Mouse (Mus musculus): ENCODE measurements around the gene Myo9b. TPM values are rescaled to one million over a fixed set of nuclear protein-coding genes. Genes with fewer than 3 reads are reported as not detected.

Gene Myo9b
- polyA plus RNA-seq (2012) = 56.8 and 57.3 TPM in 2 replicates

- TF ChIP-seq GATA1 (IDR thresholded peaks at IDR 0.05; ENCODE audit: low read length) = no peak
These were observed at the start of gene Myo9b, which contains the start of gene Haus8 for GRCm38 (mm10) chr8:71272286-71273150. Myo9b (plus strand) TSS chr8:71272714. Haus8 (minus strand) TSS chr8:71272934.

GRCm38 (mm10) chr8:71224560-71224959 is 48.0 kb upstream of the Myo9b start:
- no peak for TF ChIP-seq GATA1 (IDR thresholded peaks at IDR 0.05; ENCODE audit: low read length)

- TF ChIP-seq GATA1 (IDR thresholded peaks at IDR 0.05; ENCODE audit: low read length) = no peak
These were observed 29.8 kb upstream of the Myo9b start for GRCm38 (mm10) chr8:71242757-71243156.

- TF ChIP-seq GATA1 (IDR thresholded peaks at IDR 0.05; ENCODE audit: low read length) = no peak
These were observed 24.3 kb upstream of the Myo9b start for GRCm38 (mm10) chr8:71248203-71248602.

GRCm38 (mm10) chr8:71256545-71257232 is 15.8 kb upstream of the Myo9b start:
- no peak for TF ChIP-seq GATA1 (IDR thresholded peaks at IDR 0.05; ENCODE audit: low read length)

- no peak for TF ChIP-seq GATA1 (IDR thresholded peaks at IDR 0.05; ENCODE audit: low read length)
These were observed 11.3 kb upstream of the Myo9b start for GRCm38 (mm10) chr8:71261234-71261633.

GRCm38 (mm10) chr8:71267690-71268089 is 4.8 kb upstream of the Myo9b start:
- no peak for TF ChIP-seq GATA1 (IDR thresholded peaks at IDR 0.05; ENCODE audit: low read length)

- TF ChIP-seq GATA1 (IDR thresholded peaks at IDR 0.05; ENCODE audit: low read length) = no peak
These were observed 884 bp upstream of the Myo9b start for GRCm38 (mm10) chr8:71271630-71272029.

GRCm38 (mm10) chr8:71273151-71273510 is 617 bp downstream of the Myo9b start:
- TF ChIP-seq GATA1 (IDR thresholded peaks at IDR 0.05; ENCODE audit: low read length) = no peak

GRCm38 (mm10) chr8:71274478-71274877 is 2.0 kb downstream of the Myo9b start:
- no peak for TF ChIP-seq GATA1 (IDR thresholded peaks at IDR 0.05; ENCODE audit: low read length)

GRCm38 (mm10) chr8:71276166-71276565 is 3.7 kb downstream of the Myo9b start:
- TF ChIP-seq GATA1 (IDR thresholded peaks at IDR 0.05; ENCODE audit: low read length) = no peak

- TF ChIP-seq GATA1 (IDR thresholded peaks at IDR 0.05; ENCODE audit: low read length) = no peak
These were observed 10.1 kb downstream of the Myo9b start for GRCm38 (mm10) chr8:71282621-71283020.

GRCm38 (mm10) chr8:71288441-71288949 is 16.0 kb downstream of the Myo9b start:
- TF ChIP-seq GATA1 (IDR thresholded peaks at IDR 0.05; ENCODE audit: low read length) = no peak

- no peak for TF ChIP-seq GATA1 (IDR thresholded peaks at IDR 0.05; ENCODE audit: low read length)
These were observed 16.6 kb downstream of the Myo9b start for GRCm38 (mm10) chr8:71289098-71289497.

- no peak for TF ChIP-seq GATA1 (IDR thresholded peaks at IDR 0.05; ENCODE audit: low read length)
These were observed 17.7 kb downstream of the Myo9b start for GRCm38 (mm10) chr8:71290211-71290610.

- no peak for TF ChIP-seq GATA1 (IDR thresholded peaks at IDR 0.05; ENCODE audit: low read length)
These were observed 18.4 kb downstream of the Myo9b start for GRCm38 (mm10) chr8:71290911-71291310.
